Mouse (Mus musculus) T-helper 2 cell (primary cell): Measurements from ENCODE around the gene Tmsb10.

Experiments
- in situ Hi-C: fragments of 300-600 bp; cut with MboI, MseI; formaldehyde crosslinking; loops from one replicate; pipeline ENCODE4 v1.15.1; 2025; ENCODE audit warnings: high pct_unique_total_duplicates

The Tmsb10 gene

GRCm38 (mm10) chr6:72914087-72914749 is 44.3 kb downstream of the Tmsb10 start:
- in situ Hi-C loops = no loop called here

DNA sequence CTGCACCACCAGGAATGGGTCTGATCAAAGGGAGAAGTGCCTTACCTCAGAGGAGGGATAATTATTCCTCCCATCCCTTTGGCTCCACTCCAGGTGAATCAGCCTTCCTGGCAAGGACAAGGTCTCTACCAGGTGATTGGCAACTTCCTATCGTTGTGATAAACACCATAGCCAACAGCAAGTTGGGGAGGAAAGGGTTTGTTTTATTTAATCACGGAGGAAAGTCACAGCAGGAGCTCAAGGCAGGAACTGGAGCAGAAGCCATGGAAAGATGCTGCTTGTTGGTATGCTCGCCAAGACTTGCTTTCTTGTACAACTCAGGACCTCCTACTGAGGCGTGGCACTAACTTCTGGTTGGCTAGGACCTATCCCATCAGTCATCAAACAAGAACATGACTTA is 47.3 kb downstream of the Tmsb10 start:
- in situ Hi-C loops = no loop called here
